Mouse (Mus musculus) frontal cortex, postnatal 36 days (tissue): ENCODE data around the gene Arhgef3.
A peak's percentile ranks its signal among the peaks of the same experiment; 100 is the strongest.

ENCODE experiments used
- DNase-seq, 2 experiments: peaks; one replicate each; pipeline ENCODE4 v3.0.0; 2022; ENCODE audit warnings: low spot score in 2 of 2

Gene Arhgef3

DNA sequence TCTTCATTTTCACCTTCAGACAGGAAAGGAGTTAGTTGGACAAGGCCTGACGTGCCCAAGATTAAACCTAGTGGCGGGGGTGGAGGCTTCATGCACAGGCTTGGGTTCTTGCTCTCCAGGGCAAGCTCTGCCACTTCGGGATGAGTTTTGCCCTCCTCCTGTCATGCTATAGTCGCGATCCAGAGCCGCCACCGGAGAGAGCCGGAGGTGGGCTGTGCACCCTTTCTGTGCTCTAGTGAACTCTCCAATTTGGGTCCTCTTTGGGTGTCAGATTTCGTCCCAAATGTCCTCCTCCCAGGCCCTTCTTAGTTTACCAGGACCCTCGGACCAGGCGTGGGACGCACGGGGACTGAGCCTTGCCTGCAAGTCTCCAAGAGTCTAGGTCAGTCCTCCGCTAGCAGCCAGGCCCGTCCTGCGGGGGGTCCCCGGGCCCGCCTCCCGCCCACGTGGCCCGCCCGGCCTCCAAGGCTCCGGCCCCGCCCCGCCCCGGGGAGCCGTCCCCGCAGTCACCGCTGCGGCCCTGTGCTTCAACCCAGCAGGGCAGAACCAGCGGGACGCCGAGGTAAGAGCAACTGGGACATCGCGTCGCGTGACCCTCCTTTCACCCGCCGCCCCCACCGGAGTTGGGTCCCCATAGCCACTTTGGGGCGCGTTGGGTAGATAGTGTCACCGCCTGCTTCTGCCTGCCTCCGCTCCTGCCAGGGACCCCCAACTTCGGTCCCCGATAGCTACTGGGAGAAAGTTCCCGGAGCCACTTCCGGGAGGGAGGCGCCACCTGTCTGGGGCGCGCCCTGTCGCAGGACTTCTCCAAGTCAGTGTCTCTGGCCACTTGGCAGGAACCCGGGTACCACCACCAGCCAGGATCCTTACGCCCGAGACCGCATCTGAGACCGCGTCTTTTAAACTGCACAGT, at the start of gene Arhgef3:
Gene Arhgef3, plus strand, starts transcription at position 538 of the 913 bp plus-strand sequence.
- DNase-seq = no peak

DNA sequence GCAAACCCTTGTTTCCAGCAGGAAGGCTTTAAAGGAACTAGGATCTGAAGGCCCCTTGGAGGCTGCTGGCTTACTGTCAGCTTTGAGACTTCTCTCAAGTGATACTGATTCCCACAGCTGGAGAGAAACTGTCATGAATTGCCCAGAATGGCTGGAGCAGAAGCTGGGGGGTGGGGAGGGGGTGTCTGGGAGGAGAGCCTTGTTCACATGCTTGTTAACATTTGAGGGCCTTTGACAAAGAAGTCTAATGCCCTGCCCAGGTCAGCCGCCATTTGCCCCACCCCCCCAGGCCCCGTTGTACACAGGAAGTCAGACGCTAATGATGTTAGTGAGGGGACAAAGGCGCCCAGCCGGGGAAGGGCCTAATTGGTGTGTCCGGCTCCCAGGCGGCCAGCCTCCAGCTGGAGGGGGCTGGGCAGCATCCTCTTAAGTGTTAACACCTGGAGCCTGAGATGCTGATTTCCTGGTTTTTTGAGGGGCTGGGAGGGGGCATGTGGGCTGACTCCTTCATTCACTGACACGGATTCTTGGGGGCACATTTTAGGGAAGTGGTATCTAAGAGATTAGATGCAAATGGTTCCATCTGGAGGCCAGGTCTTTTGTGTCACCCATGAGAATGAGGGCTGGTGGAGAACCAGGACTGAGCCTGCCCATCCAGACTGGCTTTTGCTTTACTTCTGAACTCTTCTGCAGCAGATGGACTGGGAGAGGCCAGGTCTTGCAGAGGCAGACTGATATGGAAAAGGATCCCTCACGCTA, 48.3 kb upstream of the Arhgef3 start:
- DNase-seq = no peak

DNA sequence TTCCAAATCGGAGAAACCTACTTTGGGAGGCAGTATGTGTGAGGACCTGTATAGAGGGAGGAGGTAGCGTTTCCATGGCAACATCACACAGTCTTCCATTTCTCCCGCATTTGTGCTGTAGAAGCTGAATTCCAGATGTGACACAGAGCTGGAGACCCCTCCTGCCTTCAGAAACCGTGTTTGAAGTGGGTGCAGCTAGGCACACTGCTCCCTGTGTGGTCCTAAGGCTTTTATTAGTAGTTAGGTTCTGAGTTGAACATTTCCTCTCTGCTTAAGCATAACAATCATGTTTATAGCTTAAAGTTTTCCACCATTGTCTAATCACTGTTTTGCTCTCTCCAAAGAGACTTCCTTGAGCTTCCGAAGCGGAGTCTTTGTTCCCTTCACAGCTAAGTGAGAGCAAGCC, 46.8 kb upstream of the Arhgef3 start:
- no peak for DNase-seq

DNA sequence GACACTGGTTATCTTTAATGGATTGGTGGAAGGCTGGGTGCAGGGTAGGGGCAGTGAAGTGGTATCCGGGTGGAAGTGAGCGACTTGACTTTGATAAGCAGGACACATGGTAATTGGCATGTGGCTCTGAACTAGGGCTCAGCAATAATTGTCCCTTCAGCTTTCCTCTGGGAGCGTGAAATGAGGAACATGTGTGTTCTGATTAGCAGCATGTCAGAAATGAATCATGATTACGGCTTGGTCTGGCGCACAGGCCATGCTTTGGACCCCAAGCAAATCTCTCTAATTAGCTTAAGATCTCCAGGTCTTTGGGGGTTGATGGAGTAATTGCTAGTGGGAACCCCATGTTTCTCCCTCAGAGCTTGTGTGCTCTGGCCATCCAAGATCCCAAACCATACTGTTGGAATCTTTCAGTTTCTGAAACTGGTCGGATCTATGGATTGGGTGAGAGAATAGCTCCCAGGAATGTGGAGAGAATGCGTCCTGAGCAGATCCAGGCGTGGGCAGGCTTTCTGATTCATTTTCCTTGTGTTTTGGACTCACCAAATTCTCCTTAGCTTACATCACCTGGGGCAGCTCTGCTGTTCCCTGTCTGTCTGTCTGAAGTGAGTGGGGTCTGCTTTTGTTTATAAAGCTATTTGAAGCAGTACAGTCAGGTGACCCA, 45.1 kb upstream of the Arhgef3 start:
- no peak for DNase-seq

DNA sequence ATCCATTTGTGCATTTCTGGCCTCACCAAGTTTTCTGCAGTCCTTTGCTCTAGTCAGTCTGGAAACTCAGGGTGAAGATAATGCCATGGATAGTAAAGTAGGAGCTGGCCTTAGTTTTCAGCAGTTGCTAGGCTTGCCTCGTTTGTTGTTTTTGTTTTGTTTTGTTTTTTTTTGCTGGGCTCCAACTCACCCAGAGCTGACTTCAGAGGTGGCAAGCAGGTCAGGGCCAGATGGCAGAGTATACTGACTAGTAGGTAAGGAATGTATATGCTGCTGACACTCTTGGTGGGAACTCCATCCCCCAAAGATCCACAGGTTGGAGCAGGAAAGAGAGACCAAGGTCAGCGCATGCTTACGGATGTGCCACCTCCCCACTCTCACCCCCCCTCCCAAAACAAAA, 44.6 kb upstream of the Arhgef3 start:
- no peak for DNase-seq

DNA sequence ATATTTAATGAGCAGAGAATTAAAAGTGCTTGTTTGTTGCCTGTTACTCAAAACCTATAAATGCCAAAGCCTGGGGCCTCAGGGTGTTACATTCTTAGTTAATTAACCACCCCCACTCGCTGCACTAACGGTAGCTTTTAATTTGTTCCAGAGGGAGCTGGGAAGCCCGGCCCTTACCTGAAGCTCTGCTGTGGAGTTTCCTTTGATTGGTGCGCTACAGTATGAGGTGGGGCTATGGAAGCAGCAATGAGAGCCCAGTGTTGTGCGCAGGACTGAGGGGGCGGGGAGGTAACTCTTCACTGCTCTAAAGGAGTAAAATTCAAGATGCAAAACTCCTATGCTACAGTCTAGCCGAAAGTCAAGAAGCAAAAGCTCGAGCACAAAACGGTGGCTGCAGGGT, 43.9 kb upstream of the Arhgef3 start:
- no peak for DNase-seq

DNA sequence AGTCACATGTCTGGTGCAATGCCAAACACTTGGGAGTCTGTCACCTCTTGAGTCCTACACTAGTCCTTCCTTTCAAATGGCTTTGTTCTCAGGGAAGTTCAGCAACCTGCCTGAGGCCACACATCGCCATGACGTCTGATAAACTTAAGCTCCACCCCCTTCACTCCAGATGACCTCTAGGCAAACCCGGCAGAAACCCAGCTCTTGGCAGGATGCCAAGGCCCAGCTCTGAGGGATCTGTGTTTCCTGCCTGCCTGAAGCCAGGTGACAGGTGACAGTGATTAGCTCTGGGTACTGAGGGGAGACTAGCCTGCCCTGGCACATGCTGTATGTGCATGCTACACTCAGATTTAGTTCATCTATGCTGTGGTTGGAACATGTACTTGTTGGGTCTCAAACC, 42.7 kb upstream of the Arhgef3 start:
- DNase-seq = no peak

DNA sequence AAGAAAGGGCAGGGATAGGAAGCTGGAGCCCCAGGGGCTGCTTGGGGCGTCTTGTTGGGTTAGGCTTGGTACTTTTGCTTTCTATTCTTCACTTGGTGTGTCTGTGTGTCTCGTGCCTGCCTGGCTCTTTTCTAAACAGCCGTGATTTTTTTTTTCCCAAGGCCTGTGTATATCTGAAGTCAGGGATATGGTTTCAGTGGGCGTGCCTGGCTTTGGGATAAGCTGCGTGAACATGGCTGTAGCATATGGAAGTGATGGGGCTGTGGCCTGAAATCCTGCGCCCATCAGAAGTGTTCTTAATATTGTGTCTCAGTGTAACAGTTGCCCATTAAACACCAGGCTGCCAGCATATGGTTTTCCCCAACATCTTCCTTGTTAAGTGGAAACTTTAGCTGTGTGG, 39.6 kb upstream of the Arhgef3 start:
- no peak for DNase-seq

DNA sequence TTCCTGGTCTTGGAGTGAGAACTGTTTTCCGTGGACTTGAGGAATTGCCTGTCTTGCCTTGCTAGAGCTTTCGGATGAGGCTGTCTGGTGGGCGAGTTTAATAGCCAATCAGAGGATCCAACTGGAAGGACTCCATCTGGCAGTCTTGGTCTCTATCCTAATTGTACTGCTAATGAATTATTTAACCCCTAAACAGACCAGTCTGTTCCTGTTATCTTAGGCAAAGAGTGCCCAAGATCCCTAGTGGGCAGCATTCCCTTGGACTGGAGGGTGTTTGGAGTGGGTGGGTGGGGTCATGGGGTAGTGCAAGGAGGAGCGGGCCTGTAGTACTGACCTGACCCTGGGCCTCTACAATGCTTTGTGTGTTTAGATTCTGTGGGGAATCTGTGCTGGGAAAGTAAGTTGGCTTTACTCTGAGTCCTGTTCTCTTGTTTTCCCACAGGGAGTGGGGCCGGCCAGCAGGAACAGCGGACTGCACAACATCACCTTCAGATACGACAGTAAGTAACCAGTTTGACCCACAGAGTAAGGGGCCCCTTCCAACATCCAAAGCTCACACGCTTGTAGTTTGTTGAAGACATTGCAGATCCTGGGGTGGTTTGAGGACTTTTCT, 38.7 kb upstream of the Arhgef3 start:
- DNase-seq = no peak

DNA sequence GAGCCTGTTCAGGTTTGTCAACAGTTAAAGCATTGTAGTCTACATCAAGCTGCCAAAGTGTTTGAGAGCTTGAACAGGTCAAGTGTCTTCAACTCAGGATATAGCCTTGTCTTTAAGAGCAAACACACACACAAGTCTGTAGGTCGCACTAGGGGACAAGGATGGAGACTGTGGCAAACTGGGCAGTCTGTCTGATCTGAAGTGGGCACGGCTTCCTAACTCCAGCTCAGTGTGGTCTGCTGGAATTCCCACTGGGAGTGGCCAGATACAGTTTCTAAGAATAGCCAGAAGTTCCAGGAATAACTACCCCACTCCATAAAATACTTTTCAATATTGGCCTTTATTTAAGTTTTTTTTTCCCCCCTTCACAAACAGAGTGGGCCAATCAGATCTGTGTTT, 38.2 kb upstream of the Arhgef3 start:
- no peak for DNase-seq

DNA sequence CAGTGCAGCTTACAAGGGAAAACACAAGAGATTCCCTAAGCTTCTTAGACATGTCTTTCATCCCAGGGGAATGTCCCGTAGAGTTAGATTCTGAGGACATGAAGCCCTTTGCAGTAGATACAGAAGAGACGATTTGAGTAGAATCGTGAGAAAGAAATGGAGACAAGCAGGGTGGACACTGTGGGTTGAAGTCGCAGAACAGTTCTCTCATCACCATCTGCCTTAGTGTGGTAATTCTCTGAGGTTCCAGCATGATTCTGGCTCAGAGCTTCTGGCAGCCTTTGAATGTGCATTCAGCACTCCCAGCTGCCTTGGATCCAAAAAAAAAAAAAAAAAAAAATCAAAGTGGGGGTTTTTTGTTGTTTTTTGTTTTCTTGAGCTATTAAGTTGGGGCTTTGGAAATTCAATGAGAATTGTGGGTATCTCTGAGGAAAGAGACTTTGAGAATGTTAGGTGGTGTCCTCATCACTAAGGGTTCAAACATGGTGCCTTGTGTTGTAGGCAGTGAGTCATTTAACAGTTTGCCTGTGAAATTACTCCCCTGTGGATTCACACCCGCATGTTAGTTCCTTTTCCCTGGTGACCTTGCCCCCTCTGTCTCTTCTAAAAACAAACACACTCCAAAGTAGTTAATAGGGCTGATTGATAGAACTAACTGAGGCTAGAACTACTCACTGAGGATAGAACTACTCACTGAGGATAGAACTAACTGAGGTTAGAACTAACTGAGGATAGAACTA, 33.0 kb upstream of the Arhgef3 start:
- DNase-seq = peak; percentile 24 to 60

DNA sequence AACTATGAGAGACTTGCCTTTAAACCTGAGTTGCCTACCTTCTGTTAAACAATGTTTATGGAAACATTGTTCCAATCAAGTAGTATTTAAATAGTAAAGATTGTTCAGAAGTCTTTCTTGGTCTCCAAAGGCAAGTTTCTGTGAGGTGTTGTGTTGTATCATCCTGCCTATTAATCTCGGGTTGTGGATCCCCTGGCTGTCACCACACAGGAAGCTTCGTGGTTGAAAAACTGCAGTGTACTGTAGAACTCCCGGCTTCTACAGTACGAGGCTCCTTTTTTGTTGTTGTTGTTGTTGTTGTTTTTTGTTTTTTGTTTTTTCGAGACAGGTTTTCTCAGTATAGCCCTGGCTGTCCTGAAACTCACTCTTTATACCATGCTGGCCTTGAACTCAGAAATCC, 29.2 kb upstream of the Arhgef3 start:
- no peak for DNase-seq

DNA sequence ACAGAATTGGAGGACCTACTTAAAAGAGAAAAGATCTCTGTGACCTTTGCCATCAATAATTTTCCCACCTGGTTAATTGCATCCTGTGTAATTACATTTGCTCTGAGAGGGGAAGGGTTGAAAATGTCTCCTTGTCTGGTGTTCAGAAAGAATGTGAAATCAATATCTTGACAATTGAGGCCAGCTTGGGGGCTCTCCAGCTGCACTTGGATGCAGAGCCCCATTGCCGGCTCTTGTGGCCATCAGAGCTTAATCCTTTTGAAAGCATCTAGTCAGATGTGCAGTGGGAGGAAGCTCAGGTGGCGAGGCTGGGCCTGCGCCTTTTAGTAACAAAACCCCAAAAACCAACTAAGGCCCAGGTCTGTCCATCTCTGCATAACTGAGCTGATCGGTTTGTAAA, 28.7 kb upstream of the Arhgef3 start:
- DNase-seq = no peak

DNA sequence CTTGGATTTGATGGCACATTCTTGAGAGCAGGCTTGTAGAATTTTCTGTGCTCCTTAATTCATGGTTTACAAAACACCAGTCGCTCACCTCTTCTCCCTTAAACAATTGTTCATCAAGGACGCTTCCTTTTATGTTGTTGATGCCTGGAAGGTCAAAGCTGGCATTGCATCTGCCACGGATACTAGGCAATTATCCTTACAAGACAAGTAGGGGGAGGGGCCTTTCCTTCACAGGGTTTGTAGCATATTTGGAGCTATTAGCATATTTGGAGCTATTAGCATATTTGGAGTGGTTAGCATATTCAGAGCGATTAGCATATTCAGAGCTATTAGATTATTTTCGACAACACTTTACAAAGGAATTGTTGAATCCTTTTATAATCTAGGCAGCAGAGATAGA, 20.5 kb upstream of the Arhgef3 start:
- no peak for DNase-seq

DNA sequence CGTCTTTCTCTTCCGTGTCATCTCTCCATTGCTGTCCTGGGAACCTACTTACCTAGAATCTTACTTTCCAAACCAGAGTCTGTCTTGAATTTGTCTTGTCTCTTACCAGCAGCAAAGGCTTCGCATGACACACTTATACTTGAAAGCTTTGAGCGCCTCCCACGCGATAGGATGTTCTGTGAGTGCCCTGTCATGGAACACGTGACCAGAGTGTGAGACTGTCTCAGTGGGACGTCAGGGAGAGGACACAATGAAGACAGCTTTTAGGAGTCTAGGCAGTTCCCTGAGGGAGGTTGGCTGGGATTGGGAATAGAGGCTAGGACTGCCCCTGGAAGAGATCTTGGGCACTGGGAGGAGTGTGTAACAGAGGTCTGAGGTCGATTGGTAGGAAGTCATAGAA, 18.6 kb upstream of the Arhgef3 start:
- DNase-seq = no peak

DNA sequence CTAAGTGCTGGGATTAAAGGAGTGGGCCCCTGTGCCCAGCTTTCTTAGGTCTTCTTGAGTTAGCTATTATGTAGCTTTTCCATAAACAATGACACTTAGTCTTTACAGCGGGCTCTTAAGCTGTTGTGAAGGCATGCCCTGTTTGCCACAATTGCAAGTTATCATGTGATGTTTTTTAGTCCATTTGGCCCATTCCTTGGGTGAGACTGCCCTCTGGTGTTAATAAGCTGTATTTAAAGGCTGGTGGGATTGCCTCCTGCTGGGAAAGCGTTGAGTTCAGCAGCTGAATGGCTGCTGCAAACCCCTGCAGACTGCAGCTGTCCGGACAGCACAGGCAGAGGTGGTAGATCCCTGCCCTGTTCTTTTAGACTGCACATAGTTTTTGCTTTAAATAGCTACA, 17.9 kb upstream of the Arhgef3 start:
- peak; percentile 61 to 71 for DNase-seq

DNA sequence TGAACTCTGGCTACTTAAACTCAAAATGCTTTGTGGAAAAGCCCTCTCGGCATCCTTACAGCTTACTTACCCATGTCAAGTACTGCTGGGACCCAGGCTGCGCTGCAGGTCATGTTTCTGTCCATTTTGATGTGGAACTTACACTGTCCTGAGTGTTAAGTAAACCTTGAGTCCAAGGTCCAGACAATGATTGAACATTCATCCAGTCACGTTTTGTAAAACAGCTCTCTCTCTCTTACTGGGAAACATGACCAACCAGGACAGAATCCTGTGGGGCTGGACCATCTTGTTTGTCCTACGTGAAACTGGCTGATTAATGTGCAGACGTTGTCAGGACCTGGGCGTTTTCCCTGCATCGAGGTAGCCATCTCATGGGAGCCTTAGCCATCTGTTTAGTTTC, 13.0 kb upstream of the Arhgef3 start:
- DNase-seq = no peak

DNA sequence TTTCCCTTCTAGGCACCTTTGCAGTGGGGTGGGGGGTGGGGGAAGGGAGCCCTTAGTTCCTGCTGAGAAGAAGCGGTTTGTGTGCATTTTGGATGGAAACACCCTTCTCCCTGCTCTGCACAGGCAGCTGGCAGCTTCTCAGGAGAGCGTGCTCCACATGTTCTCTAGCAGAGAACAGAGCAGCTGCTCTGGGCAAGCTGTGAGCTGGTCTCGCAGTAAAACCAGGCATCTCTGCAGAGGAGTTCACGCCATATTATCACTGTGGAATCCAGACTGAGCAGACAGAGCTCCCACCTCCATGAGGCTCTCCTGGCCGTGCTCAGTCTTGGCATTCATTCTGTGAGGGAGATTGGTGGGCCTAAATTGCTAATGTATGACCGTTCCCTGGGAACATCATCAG, 12.0 kb upstream of the Arhgef3 start:
- peak in 1 of 2 experiments; percentile 36 for DNase-seq

DNA sequence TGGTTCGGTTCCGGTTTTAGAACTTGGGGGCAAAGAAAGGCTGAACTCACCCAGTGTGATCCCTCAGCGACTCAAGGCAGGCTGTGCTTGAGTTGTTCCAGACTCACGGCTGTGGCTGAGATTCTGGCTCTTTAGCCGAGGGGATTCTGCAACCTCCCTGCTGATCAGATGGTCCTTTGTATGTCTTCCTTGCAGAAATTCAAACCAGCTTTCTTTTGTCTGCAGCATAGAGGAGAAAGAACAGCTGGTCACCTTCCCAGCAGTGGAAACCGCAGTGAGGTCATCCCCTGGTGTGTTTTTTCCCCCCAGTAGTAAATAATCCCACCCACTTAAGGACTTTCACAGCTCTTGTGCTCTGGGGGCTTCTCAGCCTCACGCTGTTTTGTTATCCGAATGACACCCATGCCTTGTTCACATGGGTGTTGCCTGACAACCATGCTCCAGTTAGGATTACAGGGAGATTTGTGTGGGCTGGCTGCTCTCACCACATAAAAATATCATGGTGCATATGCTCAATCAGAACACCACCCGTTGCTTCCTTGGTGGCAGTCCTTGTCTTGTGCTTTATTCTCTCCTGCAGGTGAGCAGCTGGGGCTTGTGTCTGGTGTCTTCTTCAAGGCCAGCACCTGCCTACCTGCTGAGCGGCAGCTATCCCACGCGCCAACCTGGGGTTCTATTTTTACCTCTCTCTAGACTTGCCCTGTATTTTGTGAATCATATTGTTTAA, 8.8 kb upstream of the Arhgef3 start:
- DNase-seq = peak in 1 of 2 experiments; percentile 62

DNA sequence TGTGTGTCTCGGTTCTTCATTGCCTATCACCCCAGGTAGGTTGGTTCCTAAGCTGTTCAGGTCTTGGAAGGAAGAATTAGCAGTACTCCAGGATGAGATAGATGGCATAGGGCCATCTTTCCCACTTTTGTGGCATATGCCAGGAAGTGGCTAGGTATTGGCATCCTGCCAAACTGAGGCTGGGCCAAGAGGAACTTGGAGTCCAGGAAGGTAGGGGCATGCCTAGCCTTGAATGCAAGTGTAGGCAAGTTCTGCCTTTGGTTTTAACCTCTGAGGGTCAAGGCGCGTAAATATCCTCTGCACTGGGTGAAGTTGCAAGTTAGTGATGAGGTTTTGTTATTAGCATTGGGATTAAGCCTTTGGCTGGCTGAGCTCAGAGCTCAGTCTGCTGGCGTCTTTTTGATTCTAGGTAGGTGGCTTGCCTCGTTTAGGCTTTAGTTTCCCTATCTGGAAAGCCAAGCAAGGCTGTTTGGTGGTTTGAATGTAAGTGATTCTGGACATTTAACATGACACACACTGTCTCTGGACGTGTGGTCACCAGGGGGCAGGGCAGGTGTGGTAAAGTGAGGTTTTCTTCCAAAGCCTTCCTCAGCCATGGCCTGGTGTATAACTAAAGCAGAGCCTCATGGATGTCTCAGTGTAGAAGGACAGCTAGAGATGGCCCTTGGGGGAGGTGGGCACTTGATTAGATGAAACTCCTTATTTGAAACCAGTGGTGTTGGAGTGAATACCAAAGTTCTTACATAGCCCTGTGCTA, 5.8 kb upstream of the Arhgef3 start:
- no peak for DNase-seq
